Mouse (Mus musculus) small intestine, adult 2 months (tissue): ENCODE results near the gene Slc12a5.

ENCODE experiments used
- CTCF ChIP-seq: fragments of 200-500 bp; IDR thresholded peaks from 2 replicates; pipeline ENCODE4 v1.5.1; 2012; ENCODE audit warnings: low read depth, mild to moderate bottlenecking, control low read depth, inconsistent platforms, low read length, moderate library complexity, mixed read lengths; ENCODE audit not compliant: insufficient replicate concordance, insufficient read length; ENCODE audit errors: extremely low read depth
- POLR2A ChIP-seq: fragments of 200-500 bp; IDR thresholded peaks from 2 replicates; pipeline ENCODE4 v1.6.1; 2012; ENCODE audit warnings: low read depth, mild to moderate bottlenecking, control low read depth, inconsistent platforms, low read length, moderate library complexity

DNA sequence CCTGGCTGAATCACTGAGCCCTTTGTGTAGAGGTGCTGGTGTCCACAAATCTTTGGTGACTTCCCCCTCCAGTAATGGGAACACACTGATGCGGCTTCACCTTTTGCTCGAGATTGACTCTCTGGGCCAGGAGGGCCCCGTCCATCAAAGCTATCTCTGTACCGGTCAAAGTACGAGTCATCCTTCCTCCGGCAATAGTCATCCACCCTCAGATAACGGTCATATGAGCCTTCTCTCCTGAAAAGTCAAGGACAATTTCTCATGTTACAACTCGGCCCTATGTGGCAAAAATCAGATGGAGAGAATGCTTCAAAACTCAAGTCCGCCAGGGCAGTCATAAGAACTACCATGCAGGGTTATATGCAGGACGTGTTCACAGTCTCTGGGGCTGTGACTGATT, 49.7 kb downstream of the Slc12a5 start:
- no peak for TF ChIP-seq CTCF
- TF ChIP-seq POLR2A: no peak
